Mouse (Mus musculus) spleen, embryonic (tissue): ENCODE data around the gene Nfkbie.

Experiments
- CTCF ChIA-PET: fragments of 350-600 bp; sonication (Branson Sonifier 250); formaldehyde crosslinking; loops from one replicate; lab custom pipeline; 2022; lab: Charles Lee

The Nfkbie gene

DNA sequence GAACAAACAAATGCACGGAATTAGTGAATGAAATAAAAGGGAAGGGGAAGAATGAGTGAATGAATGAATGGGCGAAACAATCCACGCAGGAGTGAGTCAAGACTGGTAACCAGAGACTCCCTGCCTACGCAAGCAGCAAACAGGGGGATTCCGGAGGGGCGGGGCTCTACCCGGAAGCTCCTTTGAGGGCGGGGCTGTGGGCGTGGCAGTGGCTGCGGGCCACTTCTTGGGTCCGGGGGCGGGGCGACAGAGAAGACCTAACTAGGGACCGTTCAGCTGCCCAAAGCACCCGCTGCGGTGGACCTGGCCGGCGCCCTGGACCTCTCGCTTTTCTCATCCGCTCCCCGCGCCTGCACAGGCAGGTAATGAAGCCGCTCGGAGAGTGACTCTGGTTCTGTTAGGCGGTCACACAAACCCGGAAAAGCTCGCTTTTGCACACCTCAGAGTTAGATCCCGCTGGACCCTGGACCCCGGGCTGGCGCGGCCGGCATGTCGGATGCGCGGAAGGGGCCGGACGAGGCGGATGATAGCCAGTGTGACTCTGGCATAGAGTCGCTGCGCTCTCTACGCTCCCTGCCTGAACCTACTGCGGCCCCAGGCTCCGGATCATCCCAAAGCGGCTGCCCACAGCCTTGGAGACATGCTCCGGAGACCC lies at the start of gene Nfkbie:
TSS of gene Nfkbie (plus strand) at position 252 of the 655 bp plus-strand sequence.
- CTCF ChIA-PET = interaction anchor here (0.6 to 1.5 kb wide), 4 partner anchors 10 to 75 kb away, joined by 3 to 4 read pairs (median 4); no protein-coding TSS in a partner anchor

DNA sequence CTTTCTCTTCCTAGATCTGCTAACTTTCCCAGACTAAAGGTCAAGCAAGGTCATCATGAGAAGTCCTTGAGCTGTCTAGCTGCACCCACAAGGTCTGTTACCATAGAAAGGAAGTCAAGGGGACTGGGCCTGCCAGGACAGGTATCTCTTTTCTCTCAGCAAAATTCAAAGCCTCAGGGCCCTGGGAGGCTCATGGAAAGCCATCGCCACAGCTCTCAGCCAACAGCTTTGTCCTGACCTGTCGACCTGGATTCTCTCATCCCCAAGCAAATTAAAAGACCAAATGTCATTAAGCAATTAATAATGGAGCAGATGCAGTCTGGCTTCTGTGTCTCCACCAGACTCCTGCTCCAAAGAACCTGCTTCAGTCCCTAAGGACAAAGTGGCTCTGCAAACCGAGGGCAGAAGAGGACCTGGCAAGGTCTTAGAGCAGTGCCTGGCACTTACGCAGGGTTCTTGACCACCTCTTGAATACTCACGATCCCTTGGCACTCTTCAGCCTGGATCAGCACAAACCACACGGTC lies 49.5 kb upstream of the Nfkbie start:
- CTCF ChIA-PET = interaction anchor here (0.8 kb wide), 1 partner anchor 10 kb away, joined by 3 read pairs; no protein-coding TSS in a partner anchor

DNA sequence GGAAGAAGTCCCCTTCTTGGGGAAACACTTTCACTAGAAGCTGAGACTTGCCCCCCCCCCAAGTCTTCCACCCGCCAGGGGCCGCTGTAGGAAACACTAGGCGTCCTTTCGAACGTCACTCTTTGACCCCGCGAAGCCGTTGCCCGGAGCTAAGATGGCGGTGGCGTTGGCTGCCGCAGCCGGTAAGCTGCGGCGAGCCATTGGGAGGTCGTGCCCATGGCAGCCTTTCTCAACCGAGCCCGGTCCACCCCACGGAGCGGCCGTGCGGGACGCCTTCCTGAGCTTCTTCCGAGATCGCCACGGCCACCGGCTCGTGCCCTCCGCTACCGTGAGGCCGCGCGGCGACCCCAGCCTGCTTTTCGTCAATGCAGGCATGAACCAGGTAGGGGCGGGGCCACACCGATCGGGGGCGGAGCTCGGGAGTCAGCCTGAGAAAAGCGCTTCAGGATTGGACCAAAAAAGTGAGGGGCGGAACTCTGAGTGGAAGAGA lies 48.8 kb upstream of the Nfkbie start, which contains the start of gene Aars2:
TSS of gene Aars2 (plus strand) at position 142 of the 490 bp plus-strand sequence.
- CTCF ChIA-PET = interaction anchor here (0.8 kb wide), 1 partner anchor 10 kb away, joined by 3 read pairs; no protein-coding TSS in a partner anchor

DNA sequence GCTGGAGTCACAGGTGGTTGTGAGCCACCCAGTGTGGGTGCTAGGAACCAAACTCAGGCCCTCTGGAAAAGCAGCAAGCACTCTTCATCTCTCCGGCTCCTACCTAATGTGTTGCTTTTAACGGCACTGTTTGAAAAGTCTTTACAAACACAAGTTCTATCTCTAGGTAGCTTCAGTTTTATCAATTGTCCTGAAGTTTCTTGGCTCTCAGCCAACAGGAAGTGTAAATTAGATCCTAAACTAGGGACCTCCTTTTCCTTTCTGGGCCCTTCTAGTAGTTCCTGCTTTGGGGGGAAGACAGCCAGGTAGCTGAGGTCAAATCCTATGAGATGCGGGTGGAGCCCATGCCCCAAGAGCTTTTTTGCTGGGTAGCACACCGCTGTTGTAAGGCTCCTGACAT lies 44.6 kb upstream of the Nfkbie start:
- CTCF ChIA-PET = interaction anchor here (0.6 kb wide), 1 partner anchor 20 kb away, joined by 5 read pairs; no protein-coding TSS in a partner anchor

DNA sequence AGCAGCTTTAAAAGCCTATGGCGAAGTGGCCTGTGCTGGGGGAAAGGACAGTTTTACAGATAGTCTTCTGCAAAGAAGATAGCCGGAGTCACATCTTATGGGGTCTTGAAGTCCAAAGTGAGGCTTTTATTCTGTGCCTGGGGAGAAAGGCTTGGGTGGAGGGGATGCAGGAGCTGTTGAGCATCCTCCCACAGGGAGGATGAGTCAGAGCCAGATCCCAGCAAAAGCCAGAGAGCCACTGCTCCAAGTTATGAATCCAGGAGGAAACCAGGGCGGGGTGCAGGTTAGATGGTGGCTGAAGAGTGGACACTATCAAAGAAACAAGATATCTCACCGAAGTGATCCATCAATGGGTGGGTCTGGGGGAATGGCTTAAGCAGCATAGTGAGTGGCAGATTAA lies 43.7 kb upstream of the Nfkbie start:
- CTCF ChIA-PET = no interaction called here

DNA sequence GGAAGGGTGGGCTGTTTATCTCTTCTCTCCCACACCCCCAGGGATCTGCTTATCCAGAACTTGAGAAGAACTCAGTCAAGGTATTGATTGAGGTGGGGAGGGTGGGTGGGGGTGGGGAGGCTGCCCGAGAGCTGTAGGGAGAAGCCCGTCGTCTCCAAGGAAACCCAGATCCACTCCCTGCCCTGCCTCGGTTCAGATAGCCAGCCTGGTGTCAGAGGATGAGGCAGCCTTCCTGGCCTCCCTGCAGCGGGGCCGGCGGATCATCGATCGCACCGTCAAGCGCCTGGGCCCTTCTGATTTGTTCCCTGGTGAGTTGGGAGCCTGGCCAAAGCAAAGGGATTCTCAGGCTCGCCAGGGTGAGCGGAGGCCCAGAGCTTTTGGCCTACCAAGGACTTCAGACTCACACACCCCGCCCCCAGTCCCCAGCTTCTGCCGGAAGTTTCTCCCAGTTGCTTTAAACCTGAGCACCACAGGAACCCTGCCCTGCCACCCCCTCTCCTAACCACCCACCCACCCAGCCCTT lies 40.2 kb upstream of the Nfkbie start:
- CTCF ChIA-PET = interaction anchor here (0.7 kb wide), 1 partner anchor 24 kb away, joined by 4 read pairs; no protein-coding TSS in a partner anchor

DNA sequence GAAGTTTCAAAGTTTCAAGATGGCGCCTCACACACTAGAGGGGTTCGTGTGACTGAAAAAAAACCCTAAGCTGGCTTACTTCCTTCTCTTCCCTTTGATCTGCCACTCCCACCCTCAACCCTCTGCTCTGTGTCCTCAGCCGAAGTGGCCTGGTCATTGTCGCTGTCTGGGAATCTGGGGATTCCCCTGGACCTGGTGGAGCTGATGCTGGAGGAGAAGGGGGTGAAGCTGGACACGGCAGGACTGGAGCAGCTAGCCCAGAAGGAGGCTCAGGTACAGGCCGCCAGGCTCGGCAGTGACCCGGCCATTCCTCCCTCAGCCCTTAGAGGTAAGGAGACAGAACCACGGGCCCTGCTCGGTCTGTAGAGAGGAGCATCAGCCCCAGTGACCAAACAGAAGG lies 39.7 kb upstream of the Nfkbie start:
- CTCF ChIA-PET = interaction anchor here (0.7 to 1.1 kb wide), 4 partner anchors 10 to 127 kb away, joined by 3 to 4 read pairs (median 3); no protein-coding TSS in a partner anchor

DNA sequence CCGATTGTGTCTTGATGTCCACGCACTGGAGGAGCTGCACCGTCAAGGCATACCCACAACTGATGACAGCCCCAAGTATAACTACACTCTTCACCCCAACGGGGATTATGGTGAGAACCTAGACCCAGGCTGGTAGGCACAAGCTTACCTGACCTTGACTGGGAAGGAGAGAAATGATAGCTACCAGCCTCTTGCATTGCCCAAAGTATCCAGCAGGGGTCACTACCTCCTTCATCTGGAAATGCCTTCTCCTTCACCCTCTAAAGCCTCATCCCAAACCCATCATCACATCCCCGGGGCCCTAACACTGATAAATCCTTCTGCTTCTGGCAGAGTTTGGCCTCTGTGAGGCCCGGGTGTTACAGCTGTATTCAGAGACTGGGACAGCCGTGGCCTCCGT lies 39.0 kb upstream of the Nfkbie start:
- CTCF ChIA-PET = interaction anchor here (0.8 to 1.1 kb wide), 4 partner anchors 10 to 126 kb away, joined by 3 to 4 read pairs (median 3); no protein-coding TSS in a partner anchor

DNA sequence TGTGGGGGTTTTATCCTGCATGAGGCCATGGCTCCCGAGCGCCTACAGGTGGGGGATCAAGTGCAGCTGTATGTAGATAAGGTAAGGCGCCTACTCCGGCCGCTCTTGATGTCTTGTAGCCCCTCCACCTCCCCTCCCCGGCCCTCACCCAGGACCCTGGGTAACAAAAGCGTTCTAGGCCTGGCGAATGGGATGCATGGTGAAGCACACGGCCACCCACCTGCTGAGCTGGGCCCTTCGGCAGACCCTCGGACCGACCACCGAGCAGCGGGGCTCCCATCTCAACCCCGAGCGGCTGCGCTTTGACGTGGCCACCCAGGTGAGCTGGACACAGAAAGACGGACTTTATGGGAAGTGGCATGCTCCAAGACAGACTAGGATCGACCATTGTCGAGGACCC lies 38.4 kb upstream of the Nfkbie start:
- CTCF ChIA-PET = interaction anchor here (0.7 to 1.0 kb wide), 3 partner anchors 35 to 1210 kb away, joined by 3 to 4 read pairs (median 3); no protein-coding TSS in a partner anchor

DNA sequence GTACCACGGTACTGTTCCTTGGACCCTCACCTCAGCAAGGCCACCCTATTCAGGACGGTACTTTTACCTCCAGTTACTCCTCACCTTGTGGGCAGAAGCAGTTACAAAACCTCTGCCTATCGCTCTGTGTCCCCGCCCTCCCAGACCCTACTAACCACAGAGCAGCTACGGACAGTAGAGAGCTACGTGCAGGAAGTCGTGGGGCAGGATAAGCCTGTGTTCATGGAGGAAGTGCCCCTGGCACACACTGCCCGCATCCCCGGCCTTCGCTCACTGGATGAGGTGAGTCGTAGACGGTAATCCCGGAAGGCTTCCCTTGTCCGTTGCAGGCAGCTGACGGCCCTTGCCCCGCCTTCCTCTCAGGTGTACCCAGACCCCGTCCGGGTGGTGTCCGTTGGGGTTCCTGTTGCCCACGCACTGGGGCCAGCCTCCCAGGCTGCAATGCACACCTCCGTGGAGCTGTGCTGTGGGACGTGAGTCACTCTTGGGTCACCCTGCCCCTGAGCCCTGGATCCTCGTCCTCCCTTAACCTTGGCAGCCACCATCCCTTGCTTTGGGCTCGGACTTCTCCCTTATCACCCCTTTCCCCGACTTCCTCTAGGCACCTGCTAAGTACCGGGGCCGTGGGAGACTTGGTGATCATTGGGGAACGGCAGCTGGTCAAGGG lies 37.8 kb upstream of the Nfkbie start:
- CTCF ChIA-PET = interaction anchor here (0.6 to 0.8 kb wide), 5 partner anchors 52 to 1991 kb away, joined by 3 to 20 read pairs (median 3); no protein-coding TSS in a partner anchor

DNA sequence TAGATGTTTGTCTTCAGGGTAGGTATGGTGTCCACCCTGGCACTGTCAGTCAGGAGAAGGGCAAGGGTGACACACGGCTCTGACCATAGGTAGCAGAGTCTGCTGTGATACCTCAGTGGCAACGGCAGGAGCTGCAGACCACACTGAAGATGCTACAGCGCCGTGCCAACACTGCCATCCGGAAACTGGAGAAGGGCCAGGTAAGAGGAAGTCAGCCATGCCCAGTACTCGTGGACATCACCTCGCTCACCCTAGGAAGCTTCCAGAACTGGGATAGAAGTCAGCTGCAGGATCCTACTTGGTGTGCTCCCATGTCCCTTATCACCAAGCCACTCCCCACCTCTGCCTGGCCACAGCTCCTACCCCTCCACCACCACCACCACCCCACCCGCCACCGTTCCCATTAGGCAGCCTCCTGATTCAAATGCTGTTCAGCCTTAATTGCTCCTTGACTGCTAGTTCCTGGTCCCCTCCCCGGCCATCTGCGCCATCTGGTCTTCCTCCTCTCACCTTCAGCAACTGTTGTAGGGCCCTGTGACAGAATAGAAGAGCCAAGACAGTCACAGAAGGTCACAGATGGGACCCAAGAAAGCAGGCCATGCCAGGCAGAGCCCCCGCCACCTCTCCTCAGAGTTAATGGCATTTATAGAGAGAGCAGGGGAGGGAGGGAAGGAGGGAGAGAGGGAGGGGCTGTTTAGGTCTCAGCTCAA lies 36.6 kb upstream of the Nfkbie start:
- CTCF ChIA-PET = interaction anchor here (0.6 kb wide), 1 partner anchor 10 kb away, joined by 5 read pairs; no protein-coding TSS in a partner anchor

DNA sequence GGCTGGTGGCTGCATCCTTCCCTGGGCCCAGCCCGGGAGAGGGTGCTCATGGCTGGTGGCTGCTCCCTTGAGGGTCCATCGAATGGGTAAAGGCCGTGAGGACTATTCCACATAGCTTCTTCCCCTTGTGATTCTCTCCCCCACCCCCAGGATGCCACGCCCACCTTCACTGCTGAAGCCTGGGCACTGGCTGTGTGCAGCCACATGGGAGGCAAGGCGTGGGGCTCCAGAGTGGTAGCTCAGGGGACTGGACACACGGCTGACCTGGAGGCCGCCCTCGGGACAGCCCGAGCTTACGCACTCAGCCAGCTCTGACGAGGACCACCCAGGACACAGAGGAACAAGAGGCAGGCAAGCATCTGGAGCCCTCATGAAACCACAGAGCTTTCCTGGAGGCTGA lies 35.4 kb upstream of the Nfkbie start:
- CTCF ChIA-PET = no interaction called here

DNA sequence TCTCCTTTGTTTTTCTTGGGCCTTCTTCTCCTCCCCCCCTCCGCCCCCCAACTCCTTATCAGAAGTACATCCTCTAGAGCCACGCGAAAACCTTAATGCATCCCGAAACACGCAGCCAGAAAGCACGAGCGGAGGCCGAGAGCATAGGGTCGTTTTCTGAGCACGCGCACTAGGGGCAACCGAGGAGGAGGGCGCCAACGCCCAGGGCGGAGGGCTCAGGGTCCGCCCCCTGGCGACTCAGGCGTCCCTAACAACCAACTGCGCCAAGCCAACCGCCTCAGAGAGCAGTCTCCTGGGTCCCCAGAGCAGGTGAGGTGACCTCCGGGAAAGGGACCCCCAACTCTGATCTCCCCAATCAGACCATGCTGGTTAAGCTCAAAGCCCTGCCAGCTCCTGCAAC lies 32.2 kb upstream of the Nfkbie start, which contains the start of gene Tcte1:
TSS of gene Tcte1 (plus strand) at position 172 of the 400 bp plus-strand sequence.
- CTCF ChIA-PET = no interaction called here

DNA sequence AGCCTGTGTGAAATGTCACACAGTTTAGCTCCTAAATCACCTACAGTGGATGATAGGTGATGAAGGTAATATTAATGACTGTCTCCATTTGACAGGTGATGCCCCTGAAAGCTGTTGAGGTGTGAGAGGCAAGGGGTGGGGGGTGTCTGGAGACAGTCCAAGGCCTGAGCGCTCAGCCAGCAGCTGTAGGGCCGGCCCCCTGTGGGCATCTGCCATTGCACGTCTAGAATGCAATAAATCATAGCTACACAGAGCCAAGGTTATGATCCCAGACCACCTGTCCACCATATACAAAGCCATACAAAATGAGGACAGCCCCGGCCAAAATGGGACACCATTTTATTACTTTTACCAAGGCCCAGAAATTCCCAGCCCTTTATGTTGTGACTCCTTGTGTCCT lies 30.5 kb upstream of the Nfkbie start:
- CTCF ChIA-PET = no interaction called here

DNA sequence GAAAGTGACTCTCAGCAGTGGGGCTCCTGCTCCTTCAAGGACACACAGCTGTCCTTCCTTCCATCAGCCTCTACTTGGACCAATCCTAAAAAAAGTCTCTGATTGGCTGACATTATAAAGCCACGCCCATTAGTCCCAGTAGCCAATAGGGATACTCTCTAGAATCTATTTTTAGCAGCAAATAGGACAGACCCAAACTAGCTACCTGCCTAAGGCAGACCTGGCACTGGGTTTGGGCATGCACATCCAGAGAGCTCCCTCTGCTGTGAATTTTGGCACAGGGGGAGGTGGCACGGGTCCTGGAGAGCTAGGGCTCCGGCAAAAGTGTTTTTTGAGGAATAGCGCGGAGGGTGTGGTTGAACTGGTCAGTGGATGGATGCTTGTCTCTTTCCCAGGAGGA lies 28.9 kb upstream of the Nfkbie start:
- CTCF ChIA-PET = no interaction called here

DNA sequence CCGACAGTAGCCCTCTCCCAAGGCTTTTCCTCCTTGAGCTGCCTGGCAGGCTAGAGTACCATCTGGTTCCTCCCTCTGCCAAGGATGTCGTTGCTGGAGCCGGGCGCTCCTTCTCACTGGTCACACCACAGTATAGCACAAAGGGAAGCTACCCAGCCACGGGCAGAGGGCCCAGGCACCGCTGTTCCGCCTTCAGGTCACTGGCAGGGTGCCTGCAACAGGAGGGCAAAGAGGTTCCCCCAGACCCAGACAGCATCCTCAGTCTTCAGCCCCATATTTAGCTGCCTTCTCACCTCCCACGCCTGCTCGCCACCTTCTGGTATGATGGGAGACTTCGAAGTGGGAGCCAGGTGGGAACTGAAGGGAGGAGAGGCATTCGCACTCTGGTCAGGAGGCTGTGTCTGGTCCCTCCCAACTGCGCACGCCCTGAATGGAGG lies 25.1 kb upstream of the Nfkbie start:
- CTCF ChIA-PET = no interaction called here

DNA sequence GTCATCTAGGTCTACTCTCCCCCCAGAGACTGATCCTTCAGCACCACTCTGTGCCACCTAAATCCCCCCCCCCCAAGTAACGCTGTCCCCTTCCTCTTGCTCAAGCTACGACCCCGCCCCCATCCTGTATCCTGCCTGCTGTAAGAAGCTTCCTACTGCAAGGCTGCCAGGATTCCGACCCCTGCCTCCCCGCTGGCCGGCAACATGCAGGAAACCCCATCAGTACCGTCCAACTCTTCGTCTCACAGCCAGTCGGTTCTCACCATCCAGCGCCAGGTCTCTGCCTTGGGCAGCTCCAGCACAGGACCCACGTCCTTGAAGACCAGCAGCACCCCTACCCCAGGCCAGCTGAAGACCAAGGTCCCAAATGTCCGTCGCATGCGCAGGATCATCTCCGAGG lies 22.6 kb upstream of the Nfkbie start:
- CTCF ChIA-PET = no interaction called here

DNA sequence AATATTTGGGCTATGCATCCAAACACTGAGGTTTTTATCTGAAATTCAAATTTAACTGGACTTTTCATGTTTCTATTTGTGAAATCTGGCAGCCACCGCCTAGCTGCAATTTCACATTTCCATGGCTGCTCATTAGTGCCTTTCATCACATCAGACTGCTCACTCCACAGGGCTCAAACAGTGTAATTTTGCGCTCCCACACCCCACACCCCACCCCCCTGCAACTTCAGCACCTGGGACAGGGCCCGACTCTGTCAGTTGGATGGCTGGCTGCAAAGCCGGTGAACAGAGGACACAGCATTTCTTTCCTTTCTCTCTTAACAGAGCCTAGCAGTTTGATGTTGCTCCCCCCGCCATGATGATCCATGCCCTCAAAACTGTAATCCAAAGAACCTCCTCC lies 19.2 kb upstream of the Nfkbie start:
- CTCF ChIA-PET = no interaction called here

DNA sequence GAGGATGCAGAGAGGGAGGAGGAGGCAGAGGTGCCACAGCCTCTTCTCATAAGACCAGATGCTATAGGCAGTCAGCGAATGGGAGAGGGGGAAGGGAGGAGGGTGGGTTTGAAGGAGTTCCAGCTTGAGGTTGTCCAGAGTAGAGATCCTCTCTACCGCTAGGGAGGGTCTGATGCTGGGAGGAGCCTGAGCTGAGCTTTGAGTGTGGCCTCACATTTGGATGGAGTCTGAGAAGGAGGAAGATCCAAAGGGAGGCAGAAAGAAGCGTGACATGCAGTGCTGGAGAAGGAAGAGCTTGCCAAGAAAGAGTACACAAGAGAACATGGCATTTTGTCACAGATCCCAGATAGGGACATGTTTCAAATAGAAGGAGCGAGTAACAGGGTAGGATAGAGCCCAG lies 17.1 kb upstream of the Nfkbie start:
- CTCF ChIA-PET = interaction anchor here (0.7 to 1.1 kb wide), 2 partner anchors 22 to 23 kb away, joined by 3 to 4 read pairs; no protein-coding TSS in a partner anchor

DNA sequence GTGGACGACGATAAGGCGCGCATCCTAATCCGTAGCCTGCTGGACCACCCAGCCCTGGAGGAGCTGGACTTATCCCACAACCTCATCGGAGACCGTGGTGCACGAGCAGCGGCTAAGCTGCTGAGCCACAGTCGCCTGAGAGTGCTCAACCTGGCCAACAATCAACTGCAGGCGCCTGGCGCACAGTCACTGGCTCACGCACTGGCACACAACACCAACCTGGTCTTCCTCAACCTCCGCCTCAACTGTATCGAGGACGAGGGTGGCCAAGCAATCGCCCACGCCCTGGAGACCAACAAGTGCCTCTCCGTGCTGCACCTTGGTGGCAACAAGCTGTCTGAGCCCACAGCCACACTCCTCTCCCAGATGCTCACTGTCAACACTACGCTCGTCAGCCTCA lies 15.8 kb upstream of the Nfkbie start:
- CTCF ChIA-PET = interaction anchor here (0.7 kb wide), 1 partner anchor 14 kb away, joined by 4 read pairs; no protein-coding TSS in a partner anchor

DNA sequence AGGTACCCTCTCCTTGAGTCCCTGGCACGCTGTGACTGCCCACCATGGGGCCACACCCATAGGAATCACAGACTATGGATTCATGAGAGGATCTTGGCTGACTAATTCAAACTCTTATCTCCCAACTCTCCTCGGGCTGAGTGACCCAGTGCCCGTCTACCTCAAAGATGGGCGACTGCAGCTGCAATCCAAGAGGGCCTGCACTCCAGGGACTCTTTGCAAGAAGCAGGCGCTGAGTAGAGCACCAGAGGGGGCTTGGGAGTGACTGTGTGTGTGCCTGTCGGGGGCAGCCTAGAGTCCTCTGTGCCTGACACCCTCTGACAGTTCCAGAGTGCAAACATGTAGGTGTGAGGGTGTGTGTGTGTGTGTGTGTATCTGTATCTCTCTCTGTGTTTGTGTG lies 13.4 kb upstream of the Nfkbie start:
- CTCF ChIA-PET = interaction anchor here (0.6 kb wide), 1 partner anchor 1582 kb away, joined by 10 read pairs; no protein-coding TSS in a partner anchor
